Mouse (Mus musculus) ES-Bruce4 (cell line): ENCODE data around the gene Gm8126.
"Not testable (repeated sequence)": the region's sequence is repeated elsewhere in the genome, so short reads cannot be mapped to it uniquely, and the experiment has no call there.

ENCODE experiments used
- CTCF ChIP-seq: IDR thresholded peaks from one replicate; pipeline ENCODE4 v1.8.1; 2011; ENCODE audit warnings: low read depth, low read length
- POLR2A ChIP-seq: IDR thresholded peaks from one replicate; pipeline ENCODE4 v1.8.1; 2011; ENCODE audit warnings: low read length; ENCODE audit not compliant: insufficient read depth

DNA sequence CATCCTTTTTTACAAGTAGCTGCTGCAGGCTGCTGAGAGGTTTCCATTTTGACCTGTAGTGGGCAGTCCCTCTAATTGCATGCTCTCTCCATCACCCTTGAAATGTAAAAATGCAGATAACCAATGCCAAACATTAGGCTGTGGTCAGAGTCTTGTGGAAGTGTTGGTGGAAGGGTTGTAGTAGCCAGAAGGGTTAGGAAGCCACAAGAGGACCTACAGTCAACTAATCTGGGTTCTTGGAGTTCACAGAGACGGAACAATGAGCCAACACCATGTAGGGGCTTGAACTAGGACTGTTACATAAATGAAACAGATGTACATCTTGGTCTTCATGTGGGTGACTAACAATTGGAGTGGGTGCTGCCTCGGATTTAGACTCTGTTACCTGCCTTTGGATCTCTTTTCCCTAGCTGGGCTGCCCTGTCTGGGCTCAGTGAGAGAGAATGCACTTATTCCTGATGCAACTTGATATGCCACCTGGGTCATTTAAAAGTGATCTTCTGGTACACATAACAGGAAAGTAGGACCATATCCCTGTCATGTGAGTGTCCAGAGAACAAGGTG is 10.2 kb downstream of the Gm8126 start:
- not testable (repeated sequence) for TF ChIP-seq POLR2A, CTCF
